Mouse (Mus musculus): ENCODE results near the gene Myh6. TPM values are rescaled to one million over a fixed set of nuclear protein-coding genes. Genes with fewer than 3 reads are reported as not detected.

The Myh6 gene
- polyA plus RNA-seq, 1 experiment from 2014 or later: 0.46 TPM

GRCm38 (mm10) chr14:54912109-54912850 is 54.4 kb downstream of the Myh6 start:
- 2% methylated on average over 59 of the region's 69 CpGs for WGBS
- H3K27ac ChIP-seq (ENCODE audit: low read length): peak overlapping the region; percentile 80

GRCm38 (mm10) chr14:54908682-54909081 is 58.0 kb downstream of the Myh6 start:
- Histone ChIP-seq H3K36me3 (ENCODE audit: control insufficient read depth, insufficient read depth, low read length) (no peaks in the 10 kb centered on the region), H3K9me3 (ENCODE audit: control insufficient read depth, low read length) (no peaks in the 10 kb centered on the region), H3K4me1 (ENCODE audit: control insufficient read depth, insufficient read depth, low read length) (peaks cover 14% of the 10 kb centered on the region), H3K27me3 (replicated peaks; ENCODE audit: control insufficient read depth, insufficient read depth, low read length) (peaks cover 4% of the 10 kb centered on the region; the same call in 1 of the 2 replicates), H3K9ac (ENCODE audit: low read depth, low read length) (no peak overlapping the region), H3K4me2 (ENCODE audit: low read depth, low read length) (no peak overlapping the region), H3K4me3 (ENCODE audit: low read length) (no peak overlapping the region), H3K27ac (ENCODE audit: low read length) (no peak overlapping the region)
- no peak for ATAC-seq
- 75% methylated on average over 7 of the region's 7 CpGs for WGBS

More at GRCm38 (mm10) chr14:54912109-54912850, 54.4 kb downstream of the Myh6 start:
- Histone ChIP-seq H3K9ac (ENCODE audit: low read depth, low read length) (peak overlapping the region; percentile 89), H3K4me2 (ENCODE audit: low read depth, low read length) (peak overlapping the region; percentile 97), H3K27me3 (replicated peaks; ENCODE audit: control insufficient read depth, insufficient read depth, low read length) (peaks cover 4% of the 10 kb centered on the region; the same call in 1 of the 2 replicates), H3K9me3 (ENCODE audit: control insufficient read depth, low read length) (no peaks in the 10 kb centered on the region), H3K36me3 (ENCODE audit: control insufficient read depth, insufficient read depth, low read length) (no peaks in the 10 kb centered on the region), H3K4me1 (ENCODE audit: control insufficient read depth, insufficient read depth, low read length) (peaks cover 14% of the 10 kb centered on the region), H3K4me3 (ENCODE audit: low read length) (peak overlapping the region; percentile 89)
- ATAC-seq: peak; percentile 68

- WGBS: 91% methylated on average over 4 of the region's 4 CpGs
- no peaks in the 10 kb centered on the region for H3K27me3 ChIP-seq (replicated peaks; ENCODE audit: control insufficient read depth, insufficient read depth, low read length)
- ATAC-seq: no peak
- H3K36me3 ChIP-seq (ENCODE audit: control insufficient read depth, insufficient read depth, low read length): no peaks in the 10 kb centered on the region
- no peaks in the 10 kb centered on the region for H3K9me3 ChIP-seq (ENCODE audit: control insufficient read depth, low read length)
- no peak overlapping the region for H3K4me3 ChIP-seq (ENCODE audit: low read length)
- no peak overlapping the region for H3K4me2 ChIP-seq (ENCODE audit: low read depth, low read length)
- no peaks in the 10 kb centered on the region for H3K4me1 ChIP-seq (ENCODE audit: control insufficient read depth, insufficient read depth, low read length)
- H3K9ac ChIP-seq (ENCODE audit: low read depth, low read length): no peak overlapping the region
- no peak overlapping the region for H3K27ac ChIP-seq (ENCODE audit: low read length)
Measured at GRCm38 (mm10) chr14:54903641-54904040, 63.1 kb downstream of the Myh6 start.

- Histone ChIP-seq H3K27ac (ENCODE audit: low read length) (no peak overlapping the region), H3K9me3 (ENCODE audit: control insufficient read depth, low read length) (no peaks in the 10 kb centered on the region), H3K9ac (ENCODE audit: low read depth, low read length) (no peak overlapping the region), H3K4me1 (ENCODE audit: control insufficient read depth, insufficient read depth, low read length) (0 out of 2 replicates have a peak, but pooled peaks cover 4% of the 10 kb centered on the region), H3K36me3 (ENCODE audit: control insufficient read depth, insufficient read depth, low read length) (peaks cover 11% of the 10 kb centered on the region; the same call in 1 of the 2 replicates), H3K4me3 (ENCODE audit: low read length) (no peak overlapping the region), H3K4me2 (ENCODE audit: low read depth, low read length) (no peak overlapping the region), H3K27me3 (replicated peaks; ENCODE audit: control insufficient read depth, insufficient read depth, low read length) (no peaks in the 10 kb centered on the region)
- peak; percentile 59 for ATAC-seq
- 4% methylated on average over 3 of the region's 3 CpGs for WGBS
Measured at GRCm38 (mm10) chr14:54900383-54900782, 66.3 kb downstream of the Myh6 start.

- Histone ChIP-seq H3K9ac (ENCODE audit: low read depth, low read length) (no peak overlapping the region), H3K27me3 (replicated peaks; ENCODE audit: control insufficient read depth, insufficient read depth, low read length) (no peaks in the 10 kb centered on the region), H3K27ac (ENCODE audit: low read length) (no peak overlapping the region), H3K36me3 (ENCODE audit: control insufficient read depth, insufficient read depth, low read length) (peaks cover 11% of the 10 kb centered on the region; the same call in 1 of the 2 replicates), H3K4me2 (ENCODE audit: low read depth, low read length) (no peak overlapping the region), H3K4me3 (ENCODE audit: low read length) (no peak overlapping the region), H3K4me1 (ENCODE audit: control insufficient read depth, insufficient read depth, low read length) (peaks cover 9% of the 10 kb centered on the region; the same call in 1 of the 2 replicates), H3K9me3 (ENCODE audit: control insufficient read depth, low read length) (no peaks in the 10 kb centered on the region)
- 51% methylated on average over 2 of the region's 2 CpGs for WGBS
- ATAC-seq: no peak
Measured at GRCm38 (mm10) chr14:54897445-54897844, 69.3 kb downstream of the Myh6 start.

GRCm38 (mm10) chr14:54894296-54895151 is 72.2 kb downstream of the Myh6 start:
- Histone ChIP-seq H3K36me3 (ENCODE audit: control insufficient read depth, insufficient read depth, low read length) (peaks cover 11% of the 10 kb centered on the region; the same call in 1 of the 2 replicates), H3K4me2 (ENCODE audit: low read depth, low read length) (peak overlapping the region; percentile 73), H3K27ac (ENCODE audit: low read length) (peak overlapping the region; percentile 96), H3K4me1 (ENCODE audit: control insufficient read depth, insufficient read depth, low read length) (peaks cover 9% of the 10 kb centered on the region; the same call in 1 of the 2 replicates), H3K27me3 (replicated peaks; ENCODE audit: control insufficient read depth, insufficient read depth, low read length) (no peaks in the 10 kb centered on the region), H3K9me3 (ENCODE audit: control insufficient read depth, low read length) (no peaks in the 10 kb centered on the region), H3K9ac (ENCODE audit: low read depth, low read length) (peak overlapping the region; percentile 99), H3K4me3 (ENCODE audit: low read length) (peak overlapping the region; percentile 92)
- peak; percentile 71 for ATAC-seq
- WGBS: under 1% methylated on average over 51 of the region's 54 CpGs

GRCm38 (mm10) chr14:54893651-54894181 is 73.0 kb downstream of the Myh6 start:
- Histone ChIP-seq H3K9ac (ENCODE audit: low read depth, low read length) (peak overlapping the region; percentile 99), H3K4me2 (ENCODE audit: low read depth, low read length) (peak overlapping the region; percentile 47), H3K27ac (ENCODE audit: low read length) (peak overlapping the region; percentile 96), H3K9me3 (ENCODE audit: control insufficient read depth, low read length) (no peaks in the 10 kb centered on the region), H3K27me3 (replicated peaks; ENCODE audit: control insufficient read depth, insufficient read depth, low read length) (no peaks in the 10 kb centered on the region), H3K4me3 (ENCODE audit: low read length) (peak overlapping the region; percentile 92), H3K4me1 (ENCODE audit: control insufficient read depth, insufficient read depth, low read length) (peaks cover 9% of the 10 kb centered on the region; the same call in 1 of the 2 replicates), H3K36me3 (ENCODE audit: control insufficient read depth, insufficient read depth, low read length) (peaks cover 11% of the 10 kb centered on the region; the same call in 1 of the 2 replicates)
- WGBS: under 1% methylated on average over 38 of the region's 38 CpGs
- peak; percentile 99 for ATAC-seq

GRCm38 (mm10) chr14:54892200-54892599 is 74.5 kb downstream of the Myh6 start, which contains the start of gene Pabpn1:
Gene Pabpn1 (plus strand): TSS chr14:54892500.
- WGBS: 95% methylated on average over 3 of the region's 3 CpGs
- Histone ChIP-seq H3K36me3 (ENCODE audit: control insufficient read depth, insufficient read depth, low read length) (peaks cover 5% of the 10 kb centered on the region; the same call in 1 of the 2 replicates), H3K4me3 (ENCODE audit: low read length) (peak within 1 kb of the TSS; percentile 92), H3K9me3 (ENCODE audit: control insufficient read depth, low read length) (no peaks in the 10 kb centered on the region), H3K27ac (ENCODE audit: low read length) (peak within 1 kb of the TSS; percentile 75), H3K4me2 (ENCODE audit: low read depth, low read length) (peak within 1 kb of the TSS; percentile 47), H3K9ac (ENCODE audit: low read depth, low read length) (peak within 1 kb of the TSS; percentile 58; the same call in 1 of the 2 replicates), H3K4me1 (ENCODE audit: control insufficient read depth, insufficient read depth, low read length) (peaks cover 9% of the 10 kb centered on the region; the same call in 1 of the 2 replicates), H3K27me3 (replicated peaks; ENCODE audit: control insufficient read depth, insufficient read depth, low read length) (no peaks in the 10 kb centered on the region)
- no peak for ATAC-seq
